Mouse (Mus musculus) fibroblast of lung, adult 2 months (primary cell): Measurements from ENCODE around the gene Thsd7b.
"Not testable (repeated sequence)": the region's sequence is repeated elsewhere in the genome, so short reads cannot be mapped to it uniquely, and the experiment has no call there.

ENCODE experiments used
- DNase-seq: peaks from one replicate; pipeline ENCODE4 v3.0.0-alpha.2; 2011; ENCODE audit warnings: low read depth

Thsd7b gene

GRCm38 (mm10) chr1:129850007-129850564, 577.0 kb downstream of the Thsd7b start:
- no peak for DNase-seq

- no peak for DNase-seq
Observed at GRCm38 (mm10) chr1:129867714-129868113, 594.6 kb downstream of the Thsd7b start.

GRCm38 (mm10) chr1:129874355-129874754, 601.3 kb downstream of the Thsd7b start:
- DNase-seq: no peak

DNA sequence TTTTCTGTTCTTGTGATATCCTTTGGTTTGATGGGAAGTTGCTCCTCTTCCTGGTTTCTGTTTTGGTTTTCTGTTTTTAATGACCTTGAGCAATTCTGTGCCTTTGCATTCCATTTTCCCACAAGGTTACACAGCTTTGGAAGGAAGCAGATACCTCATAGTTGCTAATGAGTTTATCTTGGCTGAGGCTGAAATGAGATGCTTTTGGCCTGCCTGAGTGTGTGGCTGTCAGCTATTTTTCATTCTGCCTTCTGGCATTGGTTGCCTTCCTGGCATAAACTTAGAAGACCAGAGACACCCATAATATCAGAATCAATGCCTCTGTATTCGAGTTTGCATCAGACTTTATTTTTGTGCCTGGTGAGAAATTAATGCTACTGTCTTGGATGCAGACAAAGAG, 614.8 kb downstream of the Thsd7b start:
- DNase-seq: no peak

DNA sequence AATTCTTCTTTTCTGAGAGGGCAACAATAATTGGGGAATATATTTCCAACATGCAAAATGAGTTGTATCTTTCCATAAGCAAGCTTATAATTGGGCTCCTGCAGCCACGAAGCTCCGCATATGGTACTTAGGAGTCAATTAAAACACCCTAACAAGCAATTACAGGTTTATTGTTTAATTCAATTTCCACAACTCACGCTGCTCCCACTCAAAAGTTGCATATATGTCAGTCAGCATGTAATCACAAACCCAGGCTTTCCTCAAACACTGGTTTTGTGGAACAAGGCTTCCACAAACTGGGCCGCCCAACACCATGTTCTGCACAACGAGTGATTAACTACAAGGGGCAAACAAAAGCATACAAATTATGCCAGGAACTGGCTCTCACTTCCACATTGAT, 625.0 kb downstream of the Thsd7b start:
- DNase-seq: no peak

GRCm38 (mm10) chr1:129915484-129915883, 642.4 kb downstream of the Thsd7b start:
- DNase-seq: no peak

- DNase-seq: no peak
Observed at GRCm38 (mm10) chr1:129917568-129917967, 644.5 kb downstream of the Thsd7b start.

DNA sequence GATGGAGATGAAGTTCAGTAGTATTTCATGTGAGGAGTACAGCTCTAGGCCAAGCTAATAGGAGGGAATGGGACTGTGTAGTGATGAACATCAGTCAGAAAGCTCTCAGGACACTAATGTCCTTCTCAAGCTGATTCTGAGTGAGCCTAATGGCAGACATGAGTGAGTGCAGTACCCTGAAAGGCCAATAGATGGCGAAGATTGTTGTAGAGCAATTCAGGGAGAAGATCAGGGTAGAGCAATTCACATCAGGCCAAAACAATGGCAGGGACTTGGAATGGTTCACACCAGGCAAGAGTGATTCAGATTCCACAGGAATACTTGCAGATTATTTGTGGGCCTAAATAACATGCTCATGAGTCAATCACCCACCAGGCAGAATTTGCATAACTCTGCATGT, 646.3 kb downstream of the Thsd7b start:
- no peak for DNase-seq

- no peak for DNase-seq
Observed at GRCm38 (mm10) chr1:129931003-129931402, 657.9 kb downstream of the Thsd7b start.

DNA sequence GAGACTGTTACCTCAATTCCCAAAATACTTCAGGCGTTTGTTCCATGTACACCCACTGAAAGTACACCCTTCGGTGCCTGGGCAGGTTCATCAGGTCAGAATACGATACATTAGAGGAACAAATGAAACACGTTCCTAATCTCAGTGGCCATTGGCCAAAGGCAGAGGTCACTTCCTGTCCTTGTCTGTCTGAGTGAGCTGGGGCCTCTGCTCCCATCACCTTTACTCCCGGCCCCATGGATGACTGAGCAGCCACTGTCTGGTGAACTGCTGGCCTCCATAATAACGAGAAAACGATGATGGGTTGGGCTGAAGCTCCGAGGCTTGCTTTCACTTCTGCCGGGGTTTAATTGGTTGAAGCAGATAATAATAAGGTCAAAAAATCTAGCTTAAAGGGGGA, 670.0 kb downstream of the Thsd7b start:
- no peak for DNase-seq

DNA sequence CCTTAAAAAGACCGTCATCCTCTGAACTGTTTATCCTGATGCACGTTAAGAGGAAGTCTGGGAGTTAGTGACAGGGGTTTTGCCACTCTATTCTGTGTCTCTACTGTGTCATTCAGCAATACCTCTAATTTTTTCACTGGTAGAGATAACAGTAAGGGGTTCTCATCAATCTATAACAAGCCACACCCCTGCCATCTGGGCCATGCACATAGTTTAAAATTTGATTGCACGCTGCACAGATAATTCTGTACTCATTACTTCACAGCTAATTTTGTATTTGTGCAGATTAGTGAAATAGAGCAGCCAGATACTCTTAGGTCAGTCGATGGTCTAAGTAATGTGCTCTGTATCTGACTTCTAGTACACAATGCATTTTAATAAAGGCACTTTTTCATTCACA, 673.9 kb downstream of the Thsd7b start:
- DNase-seq: no peak

GRCm38 (mm10) chr1:129955478-129955877, 682.4 kb downstream of the Thsd7b start:
- DNase-seq: no peak

- DNase-seq: no peak
Observed at GRCm38 (mm10) chr1:129956625-129957024, 683.5 kb downstream of the Thsd7b start.

GRCm38 (mm10) chr1:129959352-129959751, 686.2 kb downstream of the Thsd7b start:
- not testable (repeated sequence) for DNase-seq

- no peak for DNase-seq
Observed at GRCm38 (mm10) chr1:129963166-129963565, 690.1 kb downstream of the Thsd7b start.

- not testable (repeated sequence) for DNase-seq
Observed at GRCm38 (mm10) chr1:129989247-129989646, 716.1 kb downstream of the Thsd7b start.

DNA sequence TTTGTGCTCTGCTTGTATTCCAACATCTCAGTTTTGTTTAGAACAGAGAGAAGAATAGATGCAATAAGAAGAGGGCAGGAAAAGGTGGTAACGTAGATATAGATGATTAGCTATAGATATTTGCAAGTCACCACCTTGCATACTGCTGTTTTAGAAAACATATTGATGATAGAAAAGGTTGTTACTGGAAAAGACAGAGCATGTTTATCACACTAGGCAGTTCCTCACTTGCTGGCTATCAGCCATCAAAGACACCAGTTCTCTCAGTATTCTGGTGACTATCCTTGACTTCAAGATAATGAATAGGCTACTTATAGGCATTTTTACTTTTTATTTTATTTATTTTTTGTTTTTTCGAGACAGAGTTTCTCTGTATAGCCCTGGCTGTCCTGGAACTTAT, 717.7 kb downstream of the Thsd7b start:
- DNase-seq: no peak

DNA sequence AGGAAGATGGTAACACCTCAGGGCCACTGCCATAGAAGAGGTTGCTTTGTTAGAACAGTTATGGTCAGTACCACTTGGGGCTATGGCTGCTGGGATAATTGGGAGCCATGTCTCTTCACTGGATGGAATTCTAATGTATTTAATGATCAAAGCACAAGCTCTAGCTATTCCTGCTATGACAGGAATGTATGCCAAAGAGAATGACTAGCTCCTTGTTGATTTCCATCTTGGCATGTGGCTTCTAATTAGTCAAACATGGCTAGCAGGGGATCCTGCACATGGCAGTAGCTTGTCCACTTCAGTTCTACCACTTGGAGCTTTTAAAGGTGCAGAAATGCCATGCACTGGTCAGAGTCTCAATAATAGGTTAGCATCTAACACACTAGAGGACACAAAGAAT, 781.9 kb downstream of the Thsd7b start:
- DNase-seq: no peak

- no peak for DNase-seq
Observed at GRCm38 (mm10) chr1:130062105-130062504, 789.0 kb downstream of the Thsd7b start.

GRCm38 (mm10) chr1:130066193-130066959, 793.3 kb downstream of the Thsd7b start:
- DNase-seq: no peak

GRCm38 (mm10) chr1:130083788-130084187, 810.7 kb downstream of the Thsd7b start:
- DNase-seq: no peak

- no peak for DNase-seq
Observed at GRCm38 (mm10) chr1:130085207-130085606, 812.1 kb downstream of the Thsd7b start.

GRCm38 (mm10) chr1:130085910-130086309, 812.8 kb downstream of the Thsd7b start:
- no peak for DNase-seq

- no peak for DNase-seq
Observed at GRCm38 (mm10) chr1:130099227-130099626, 826.1 kb downstream of the Thsd7b start.
